Mouse (Mus musculus) neural tube, embryonic 13.5 days (tissue): ENCODE measurements at regions not wholly inside any gene's neighbourhood (a gene's known extent, or its start where the extent isn't known, plus 50 kb on each side); places are given as distances from the start of the nearest gene placed in this dataset.
A peak's percentile ranks its signal among the peaks of the same experiment; 100 is the strongest.
"Not testable (repeated sequence)": the region's sequence is repeated elsewhere in the genome, so short reads cannot be mapped to it uniquely, and the experiment has no call there.

Experiments used
- ATAC-seq: fragments of 200-750 bp; cut with Nextera tagmentation; 2 replicates; pipeline ENCODE4 v1.8.0; 2017; ENCODE audit warnings: low read depth, mild to moderate bottlenecking, moderate TSS enrichment, moderate library complexity
- H3K27ac ChIP-seq: fragments of 300-500 bp; sonication (generic); replicated peaks from 2 replicates; pipeline ENCODE4 v1.5.1; 2015; ENCODE audit warnings: moderate library complexity, mild to moderate bottlenecking, inconsistent platforms
- H3K27me3 ChIP-seq: fragments of 300-500 bp; sonication (generic); 2 replicates; pipeline ENCODE4 v1.6.1; 2015; ENCODE audit warnings: mild to moderate bottlenecking, inconsistent platforms
- H3K36me3 ChIP-seq: fragments of 300-500 bp; sonication (generic); 2 replicates; pipeline ENCODE4 v1.6.1; 2015; ENCODE audit warnings: mild to moderate bottlenecking, inconsistent platforms
- H3K4me1 ChIP-seq: fragments of 300-500 bp; sonication (generic); replicated peaks from 2 replicates; pipeline ENCODE4 v1.6.1; 2015; ENCODE audit warnings: inconsistent platforms
- H3K4me2 ChIP-seq: fragments of 300-500 bp; sonication (generic); 2 replicates; pipeline ENCODE4 v1.6.1; 2015; ENCODE audit warnings: inconsistent platforms, mild to moderate bottlenecking, moderate library complexity
- H3K4me3 ChIP-seq: fragments of 300-500 bp; sonication (generic); 2 replicates; pipeline ENCODE4 v1.5.1; 2015; ENCODE audit warnings: mild to moderate bottlenecking, inconsistent platforms
- H3K9ac ChIP-seq: fragments of 300-500 bp; sonication (generic); 2 replicates; pipeline ENCODE4 v1.6.1; 2015; ENCODE audit warnings: moderate library complexity, mild to moderate bottlenecking, inconsistent platforms
- H3K9me3 ChIP-seq: fragments of 300-500 bp; sonication (generic); 2 replicates; pipeline ENCODE4 v1.6.1; 2016; ENCODE audit warnings: inconsistent platforms
- WGBS: fragments of 180-500 bp; shearing (Covaris S2); methylation state at CpG from one replicate; pipeline ENCODE4 v1.1.7; 2015; 5-methylcytosine and 5-hydroxymethylcytosine counted together

DNA sequence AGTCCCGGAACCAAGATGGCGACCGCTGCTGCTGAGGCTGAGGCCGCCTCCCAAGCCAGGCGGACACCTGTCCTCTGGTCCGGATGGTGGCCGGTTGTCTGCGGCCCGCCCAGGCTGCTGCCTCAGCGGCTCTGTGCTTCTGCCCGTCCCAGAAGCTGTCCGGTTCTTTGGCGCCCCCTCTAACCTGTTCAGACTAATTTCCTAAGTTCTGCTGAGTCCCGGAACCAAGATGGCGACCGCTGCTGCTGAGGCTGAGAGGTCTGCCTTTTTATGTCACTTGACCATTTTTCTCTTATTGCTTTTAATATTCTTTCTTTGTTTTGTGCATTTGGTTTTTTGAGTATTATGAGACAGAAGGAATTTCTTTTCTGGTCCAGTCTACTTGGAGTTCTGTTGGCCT lies 140.4 kb downstream of the Gm11077 start:
- not testable (repeated sequence) for H3K27me3 ChIP-seq, ATAC-seq, H3K9me3 ChIP-seq, H3K4me3 ChIP-seq, H3K4me1 ChIP-seq, H3K4me2 ChIP-seq, H3K27ac ChIP-seq, H3K9ac ChIP-seq, H3K36me3 ChIP-seq
- 93% methylated on average over 11 of the region's 16 CpGs for WGBS

DNA sequence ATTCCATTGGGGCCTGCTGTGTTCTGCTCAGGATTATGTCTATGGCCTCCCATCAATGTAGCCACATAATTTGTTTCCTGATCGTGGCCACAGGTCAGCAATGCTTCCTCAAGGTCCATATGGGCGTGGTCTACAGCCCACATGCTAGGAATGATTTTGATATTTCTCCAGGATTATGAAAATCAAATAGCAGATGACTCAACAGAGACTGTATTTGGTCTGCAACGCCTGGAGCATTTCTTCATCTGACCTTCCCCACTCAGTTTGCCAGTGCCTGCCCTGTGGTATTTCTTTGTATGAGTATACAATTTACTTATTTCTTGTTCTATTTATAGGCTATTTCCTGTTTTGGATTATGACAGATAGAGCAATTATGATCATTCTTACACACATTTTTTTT lies 145.7 kb downstream of the Gm11077 start:
- H3K36me3 ChIP-seq, result no peaks in the 10 kb centered on the region
- H3K9ac ChIP-seq, result no peak overlapping the region
- no peak overlapping the region for H3K4me3 ChIP-seq
- H3K27ac ChIP-seq, result no peak overlapping the region
- ATAC-seq, result no peak
- H3K27me3 ChIP-seq, result no peaks in the 10 kb centered on the region
- 74% methylated on average over 3 of the region's 3 CpGs for WGBS
- H3K4me2 ChIP-seq, result no peak overlapping the region
- no peaks in the 10 kb centered on the region for H3K4me1 ChIP-seq
- no peaks in the 10 kb centered on the region for H3K9me3 ChIP-seq

DNA sequence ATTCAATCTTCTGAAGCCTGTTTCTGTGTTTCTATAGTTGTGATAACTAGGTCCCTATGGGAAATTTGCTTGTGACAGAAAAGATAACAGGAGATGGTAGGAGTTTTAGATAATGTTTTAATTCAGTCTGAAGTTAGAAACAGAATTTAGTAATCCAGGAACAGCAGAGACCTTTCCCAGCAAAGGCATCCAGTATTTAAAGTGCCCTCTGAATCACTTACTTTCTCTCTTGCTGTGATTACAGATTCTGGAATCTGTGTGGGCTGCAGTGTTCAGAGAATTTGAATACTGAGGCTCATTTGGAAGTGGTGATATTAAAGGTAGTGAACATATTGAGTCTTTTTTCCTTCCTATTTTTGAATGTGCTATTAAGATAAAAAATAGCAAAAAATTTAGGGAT lies 154.6 kb downstream of the Gm11077 start:
- Histone ChIP-seq H3K27ac (no peak overlapping the region), H3K36me3 (no peaks in the 10 kb centered on the region), H3K4me2 (no peak overlapping the region), H3K9me3 (no peaks in the 10 kb centered on the region), H3K4me1 (0 out of 2 replicates have a peak, but pooled peaks cover 5% of the 10 kb centered on the region), H3K27me3 (no peaks in the 10 kb centered on the region), H3K9ac (no peak overlapping the region), H3K4me3 (no peak overlapping the region)
- ATAC-seq, result no peak

DNA sequence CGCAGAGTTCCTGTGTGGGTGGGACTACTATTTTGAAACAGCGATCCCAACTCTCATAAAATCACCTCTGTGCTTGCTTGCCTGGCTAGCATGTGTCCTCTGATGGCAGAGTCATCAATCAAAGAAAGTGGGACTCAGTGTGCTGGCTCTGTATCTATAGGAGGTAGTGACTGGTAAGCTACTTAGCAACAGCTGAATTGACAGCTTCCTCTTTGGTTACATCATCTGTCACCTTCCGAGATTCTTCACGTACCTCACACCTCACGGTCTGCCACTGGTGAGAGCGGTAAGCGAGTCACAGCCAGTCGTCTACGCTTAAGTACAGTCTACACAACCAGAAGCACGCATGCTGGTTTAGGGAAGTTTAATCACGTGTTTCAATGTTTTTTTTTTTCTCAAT lies 159.5 kb downstream of the Gm11077 start:
- Histone ChIP-seq H3K9me3 (no peaks in the 10 kb centered on the region), H3K27me3 (no peaks in the 10 kb centered on the region), H3K4me2 (0 out of 2 replicates have a peak overlapping the region, but pooled peaks have one; percentile 21), H3K9ac (no peak overlapping the region), H3K27ac (no peak overlapping the region), H3K4me3 (no peak overlapping the region), H3K36me3 (no peaks in the 10 kb centered on the region), H3K4me1 (no peaks in the 10 kb centered on the region)
- WGBS, result 55% methylated on average over 11 of the region's 11 CpGs
- peak; percentile 65; the same call in 1 of the 2 replicates for ATAC-seq

DNA sequence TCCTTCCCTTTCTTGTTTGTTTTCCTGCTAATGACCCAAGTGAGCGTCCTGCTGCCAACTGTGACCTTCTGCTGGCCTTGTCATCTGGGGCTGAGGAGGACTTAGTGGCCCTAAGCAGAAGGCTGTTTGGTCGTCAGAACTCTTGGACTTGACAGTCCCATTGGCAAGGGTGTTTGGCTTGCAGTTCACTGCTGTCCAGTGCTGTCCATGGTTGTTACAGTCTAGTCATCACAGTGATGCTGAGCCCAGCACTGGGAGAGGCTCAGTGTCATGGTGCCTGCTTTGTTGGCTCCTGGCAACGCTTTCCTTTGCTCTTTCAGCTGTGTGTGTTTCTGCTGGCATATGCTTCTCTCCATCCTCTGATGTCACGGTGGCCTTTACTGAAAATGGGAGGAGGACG lies 161.0 kb downstream of the Gm11077 start:
- no peak overlapping the region for H3K9ac ChIP-seq
- peaks cover 5% of the 10 kb centered on the region for H3K4me1 ChIP-seq
- no peak for ATAC-seq
- H3K4me3 ChIP-seq, result no peak overlapping the region
- no peaks in the 10 kb centered on the region for H3K9me3 ChIP-seq
- 73% methylated on average over 5 of the region's 5 CpGs for WGBS
- H3K27ac ChIP-seq, result no peak overlapping the region
- H3K27me3 ChIP-seq, result no peaks in the 10 kb centered on the region
- H3K4me2 ChIP-seq, result no peak overlapping the region
- H3K36me3 ChIP-seq, result no peaks in the 10 kb centered on the region

DNA sequence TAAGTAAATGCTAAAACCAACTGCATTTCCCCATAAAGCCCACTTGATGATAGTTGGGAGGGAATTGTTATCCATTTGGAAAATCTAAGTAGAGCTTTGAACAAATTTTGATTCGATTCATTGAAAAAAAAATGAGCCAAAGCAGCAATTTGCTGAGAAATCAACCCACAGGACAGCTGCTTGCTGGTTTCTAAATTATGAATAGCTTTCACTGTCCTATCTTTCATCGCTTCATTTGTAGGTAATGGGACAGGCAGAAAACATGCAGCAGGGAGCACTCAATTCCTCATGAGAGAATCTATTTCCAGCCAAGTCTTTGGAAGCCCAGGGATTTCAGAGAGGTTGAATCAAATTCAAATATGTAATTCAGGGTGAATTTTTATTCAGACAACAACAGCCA lies 161.5 kb downstream of the Gm11077 start:
- H3K27ac ChIP-seq, result no peak overlapping the region
- no peaks in the 10 kb centered on the region for H3K36me3 ChIP-seq
- no peak overlapping the region for H3K4me3 ChIP-seq
- no peak overlapping the region for H3K9ac ChIP-seq
- H3K27me3 ChIP-seq, result no peaks in the 10 kb centered on the region
- no peak for ATAC-seq
- H3K4me2 ChIP-seq, result no peak overlapping the region
- WGBS, result 83% methylated on average over 2 of the region's 2 CpGs
- H3K4me1 ChIP-seq, result peaks cover 5% of the 10 kb centered on the region
- no peaks in the 10 kb centered on the region for H3K9me3 ChIP-seq

DNA sequence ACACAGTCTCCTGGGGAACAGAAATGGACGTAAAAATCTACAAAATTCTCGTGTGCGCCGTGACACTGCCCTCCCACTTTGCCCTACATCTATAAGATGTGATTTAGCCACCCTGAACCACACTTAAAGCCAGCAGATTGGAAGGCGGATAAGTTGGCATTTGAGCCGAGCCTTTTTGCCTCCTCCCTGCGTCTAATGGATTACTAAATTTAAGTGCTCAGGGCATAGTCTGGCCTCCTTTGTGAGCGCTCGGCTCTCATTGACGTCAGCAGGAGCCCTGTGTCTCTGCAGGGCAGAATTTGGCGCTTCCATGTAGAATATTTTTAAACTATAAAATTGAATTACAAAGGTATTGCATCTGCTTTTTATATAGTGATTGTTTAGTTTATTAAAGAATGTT lies 165.4 kb downstream of the Gm11077 start:
- Histone ChIP-seq H3K36me3 (no peaks in the 10 kb centered on the region), H3K27ac (no peak overlapping the region), H3K9ac (no peak overlapping the region), H3K4me3 (no peak overlapping the region), H3K4me1 (peaks cover 10% of the 10 kb centered on the region), H3K9me3 (no peaks in the 10 kb centered on the region), H3K27me3 (no peaks in the 10 kb centered on the region), H3K4me2 (no peak overlapping the region)
- ATAC-seq, result no peak
- WGBS, result 31% methylated on average over 11 of the region's 11 CpGs

DNA sequence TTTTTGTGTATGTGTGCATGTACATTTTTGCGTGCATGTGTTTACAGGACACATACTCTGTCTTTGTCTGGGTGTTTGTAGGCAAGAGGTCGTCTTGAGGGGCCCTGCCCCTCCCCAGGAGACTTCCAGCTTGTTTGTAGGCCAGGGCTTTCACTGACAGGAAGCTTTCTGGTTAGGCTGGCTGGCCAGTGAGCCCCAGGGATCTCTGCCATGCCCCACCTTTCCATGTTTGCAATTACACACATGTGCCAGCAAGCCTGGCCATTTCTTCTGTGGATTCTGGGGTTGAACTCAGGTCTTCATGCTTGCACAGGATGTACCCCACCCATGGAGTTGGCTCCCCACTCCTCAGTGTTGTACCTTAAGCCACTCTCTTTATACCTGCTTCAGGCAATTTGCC lies 166.4 kb downstream of the Gm11077 start:
- H3K4me2 ChIP-seq, result no peak overlapping the region
- H3K4me3 ChIP-seq, result no peak overlapping the region
- H3K27me3 ChIP-seq, result no peaks in the 10 kb centered on the region
- WGBS, result 52% methylated on average over 2 of the region's 2 CpGs
- no peaks in the 10 kb centered on the region for H3K36me3 ChIP-seq
- H3K4me1 ChIP-seq, result peaks cover 10% of the 10 kb centered on the region
- H3K27ac ChIP-seq, result no peak overlapping the region
- ATAC-seq, result no peak
- no peaks in the 10 kb centered on the region for H3K9me3 ChIP-seq
- H3K9ac ChIP-seq, result no peak overlapping the region

DNA sequence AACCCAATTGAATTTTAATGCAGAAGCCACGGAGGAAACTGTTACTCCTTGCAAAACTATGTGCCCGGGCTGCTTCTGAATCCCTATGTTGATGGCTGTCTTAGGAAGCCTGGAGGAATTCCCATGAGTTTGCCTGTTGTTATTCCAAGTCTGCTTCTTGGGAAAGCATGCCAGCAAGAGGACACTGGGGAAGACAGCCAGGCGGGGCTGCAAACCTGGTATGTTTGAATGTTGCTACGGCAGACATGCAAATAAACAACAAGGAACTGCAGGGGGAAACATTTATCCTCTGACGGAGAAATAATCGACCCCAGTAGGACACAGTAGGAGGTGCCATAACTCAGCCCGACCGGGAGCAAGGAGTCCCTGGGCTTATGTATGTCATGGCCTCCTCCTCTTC lies 168.0 kb downstream of the Gm11077 start:
- no peaks in the 10 kb centered on the region for H3K9me3 ChIP-seq
- peak overlapping the region; percentile 22; the same call in 1 of the 2 replicates for H3K4me2 ChIP-seq
- H3K27ac ChIP-seq, result no peak overlapping the region
- 23% methylated on average over 8 of the region's 8 CpGs for WGBS
- ATAC-seq, result no peak
- no peak overlapping the region for H3K4me3 ChIP-seq
- no peaks in the 10 kb centered on the region for H3K27me3 ChIP-seq
- H3K36me3 ChIP-seq, result no peaks in the 10 kb centered on the region
- H3K9ac ChIP-seq, result no peak overlapping the region
- H3K4me1 ChIP-seq, result peaks cover 10% of the 10 kb centered on the region

DNA sequence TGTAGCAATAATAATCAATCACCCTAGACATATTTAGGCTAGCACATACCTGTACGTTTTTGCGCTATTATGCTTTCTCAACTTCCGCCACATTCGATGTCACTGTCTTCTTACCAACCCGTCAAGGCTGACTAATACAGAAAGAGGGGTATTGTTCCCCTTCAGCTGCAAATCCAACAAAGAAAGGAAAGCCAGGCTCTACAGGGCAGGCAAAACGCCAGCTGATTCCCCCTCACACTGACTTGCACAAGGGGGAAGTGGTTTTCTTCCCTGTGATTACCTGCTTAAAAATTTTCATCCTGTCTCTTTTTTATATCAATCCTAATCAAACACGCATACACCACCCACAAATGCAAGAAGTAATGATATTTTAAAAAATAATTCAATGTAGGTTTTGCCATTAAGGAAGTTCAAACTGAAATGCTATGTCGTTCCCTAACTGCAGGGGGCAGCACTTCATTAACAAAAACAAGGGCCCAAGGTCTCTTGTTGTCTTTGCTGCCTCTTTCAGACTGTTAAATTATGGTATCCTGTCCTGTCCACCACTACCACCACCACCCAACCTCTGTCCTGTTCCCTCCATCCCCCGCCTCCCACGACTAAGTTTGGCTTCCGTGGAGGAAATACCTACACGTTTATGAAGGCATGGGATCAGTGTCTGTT lies 195.4 kb downstream of the Gm11077 start:
- H3K9ac ChIP-seq, result no peak overlapping the region
- H3K9me3 ChIP-seq, result no peaks in the 10 kb centered on the region
- WGBS, result 54% methylated on average over 12 of the region's 12 CpGs
- H3K4me3 ChIP-seq, result no peak overlapping the region
- no peak overlapping the region for H3K4me2 ChIP-seq
- H3K27me3 ChIP-seq, result no peaks in the 10 kb centered on the region
- H3K27ac ChIP-seq, result no peak overlapping the region
- H3K4me1 ChIP-seq, result no peaks in the 10 kb centered on the region
- peak; percentile 53; the same call in 1 of the 2 replicates for ATAC-seq
- no peaks in the 10 kb centered on the region for H3K36me3 ChIP-seq

DNA sequence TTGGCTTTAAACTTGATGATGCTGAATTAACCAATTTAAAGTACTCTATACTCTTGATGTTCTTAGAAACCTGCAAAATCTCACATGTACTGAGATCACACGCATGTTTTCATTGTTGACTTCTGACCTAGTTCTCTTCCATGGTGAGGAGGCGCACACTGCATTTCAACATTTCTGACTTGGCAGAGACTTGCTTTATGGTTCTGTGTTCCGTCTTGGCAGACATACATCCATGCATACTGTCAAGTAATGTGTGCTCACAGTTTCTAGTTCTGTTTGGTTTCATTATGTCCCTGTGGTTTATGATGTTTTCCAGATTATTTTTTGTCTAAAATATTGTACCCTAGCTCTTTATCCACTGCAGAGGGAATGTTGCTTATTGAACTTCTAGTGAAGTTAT lies 198.5 kb downstream of the Gm11077 start:
- Histone ChIP-seq H3K4me2 (no peak overlapping the region), H3K4me3 (no peak overlapping the region), H3K4me1 (no peaks in the 10 kb centered on the region), H3K27ac (no peak overlapping the region), H3K36me3 (no peaks in the 10 kb centered on the region), H3K9ac (no peak overlapping the region), H3K9me3 (no peaks in the 10 kb centered on the region), H3K27me3 (no peaks in the 10 kb centered on the region)
- no peak for ATAC-seq
- 89% methylated on average over 3 of the region's 3 CpGs for WGBS

DNA sequence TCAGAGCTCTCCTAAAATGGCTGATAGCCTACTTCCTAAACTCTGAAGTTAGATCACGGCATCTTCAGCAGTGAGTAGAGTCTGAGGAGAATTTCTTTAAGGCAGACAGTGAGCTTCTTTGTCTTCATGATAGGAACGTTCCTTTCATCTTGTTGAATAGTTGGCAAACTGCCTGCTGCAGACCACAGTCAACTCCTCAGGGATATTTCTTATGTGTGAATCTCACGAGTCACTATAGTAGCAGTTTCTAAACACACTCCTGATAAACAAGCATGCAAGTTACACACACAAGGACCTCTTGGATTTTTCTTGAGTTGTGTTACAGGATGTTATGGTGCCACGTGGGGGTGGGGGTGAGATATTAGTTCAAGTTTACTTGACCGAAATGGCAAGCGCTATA lies 205.2 kb downstream of the Gm11077 start:
- Histone ChIP-seq H3K4me1 (no peaks in the 10 kb centered on the region), H3K9me3 (no peaks in the 10 kb centered on the region), H3K9ac (no peak overlapping the region), H3K27ac (no peak overlapping the region), H3K4me3 (no peak overlapping the region), H3K4me2 (no peak overlapping the region), H3K27me3 (no peaks in the 10 kb centered on the region), H3K36me3 (no peaks in the 10 kb centered on the region)
- 72% methylated on average over 6 of the region's 6 CpGs for WGBS
- no peak for ATAC-seq

DNA sequence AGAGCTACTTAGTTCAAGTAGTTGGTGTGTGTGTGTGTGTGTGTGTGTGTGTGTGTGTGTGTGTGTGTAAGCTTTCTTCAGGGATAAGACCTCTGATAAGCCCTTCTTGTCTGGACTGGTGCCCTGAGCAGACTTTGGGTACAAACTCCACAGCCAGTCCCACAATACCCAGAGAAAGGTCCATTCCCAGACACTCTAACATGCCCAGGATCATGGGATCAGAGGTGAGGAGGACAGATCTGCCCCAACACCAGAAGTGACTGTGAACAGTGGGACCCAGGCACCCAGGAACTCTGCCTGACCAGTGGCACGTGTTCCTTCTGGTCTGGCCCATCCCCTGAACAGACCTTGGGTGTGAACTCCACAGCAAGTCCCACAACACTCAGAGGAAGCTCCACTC lies 208.9 kb downstream of the Gm11077 start:
- Histone ChIP-seq H3K9ac (no peak overlapping the region), H3K4me3 (no peak overlapping the region), H3K4me2 (no peak overlapping the region), H3K27me3 (no peaks in the 10 kb centered on the region), H3K4me1 (no peaks in the 10 kb centered on the region), H3K36me3 (no peaks in the 10 kb centered on the region), H3K27ac (no peak overlapping the region), H3K9me3 (no peaks in the 10 kb centered on the region)
- 88% methylated on average over 1 of the region's 1 CpGs for WGBS
- ATAC-seq, result no peak
